Mouse (Mus musculus) spleen, postnatal 36 days (tissue): ENCODE measurements around the gene Map3k3.
"Not testable (repeated sequence)": the region's sequence is repeated elsewhere in the genome, so short reads cannot be mapped to it uniquely, and the experiment has no call there.

Source experiments
- DNase-seq, 2 experiments: peaks; one replicate each; pipeline ENCODE4 v3.0.0; 2022; ENCODE audit warnings: low spot score in 2 of 2, mixed read lengths in 1 of 2

Gene Map3k3

GRCm38 (mm10) chr11:106192241-106192640 lies 107.8 kb downstream of the Map3k3 start:
- DNase-seq: no peak

- DNase-seq: peak in 1 of 2 experiments; percentile 43
Measured at GRCm38 (mm10) chr11:106192657-106193370, 108.4 kb downstream of the Map3k3 start.

- peak; percentile 97 for DNase-seq
Measured at GRCm38 (mm10) chr11:106193371-106194154, 109.2 kb downstream of the Map3k3 start.

GRCm38 (mm10) chr11:106194155-106194541 lies 109.7 kb downstream of the Map3k3 start:
- no peak for DNase-seq

- no peak for DNase-seq
Measured at GRCm38 (mm10) chr11:106194891-106195290, 110.5 kb downstream of the Map3k3 start.

GRCm38 (mm10) chr11:106195341-106195740 lies 110.9 kb downstream of the Map3k3 start:
- no peak for DNase-seq

GRCm38 (mm10) chr11:106198277-106198676 lies 113.9 kb downstream of the Map3k3 start:
- no peak for DNase-seq

GRCm38 (mm10) chr11:106199997-106200396 lies 115.6 kb downstream of the Map3k3 start:
- not testable (repeated sequence) for DNase-seq

- DNase-seq: no peak
Measured at GRCm38 (mm10) chr11:106200756-106201155, 116.3 kb downstream of the Map3k3 start.

- no peak for DNase-seq
Measured at GRCm38 (mm10) chr11:106201337-106202122, 117.1 kb downstream of the Map3k3 start.

GRCm38 (mm10) chr11:106202123-106202465 lies 117.7 kb downstream of the Map3k3 start, which contains the start of gene Strada:
Gene Strada (minus strand): TSS chr11:106202168.
- peak; percentile 46 for DNase-seq
